Mouse (Mus musculus) liver (tissue): ENCODE data around the gene Clcnkb.

Source experiments
- DNase-seq: peaks from one replicate; pipeline ENCODE4 v3.0.0-alpha.2; 2020; ENCODE audit warnings: mixed read lengths

The Clcnkb gene

GRCm38 (mm10) chr4:141400171-141400570 lies 15.6 kb downstream of the Clcnkb start:
- no peak for DNase-seq

DNA sequence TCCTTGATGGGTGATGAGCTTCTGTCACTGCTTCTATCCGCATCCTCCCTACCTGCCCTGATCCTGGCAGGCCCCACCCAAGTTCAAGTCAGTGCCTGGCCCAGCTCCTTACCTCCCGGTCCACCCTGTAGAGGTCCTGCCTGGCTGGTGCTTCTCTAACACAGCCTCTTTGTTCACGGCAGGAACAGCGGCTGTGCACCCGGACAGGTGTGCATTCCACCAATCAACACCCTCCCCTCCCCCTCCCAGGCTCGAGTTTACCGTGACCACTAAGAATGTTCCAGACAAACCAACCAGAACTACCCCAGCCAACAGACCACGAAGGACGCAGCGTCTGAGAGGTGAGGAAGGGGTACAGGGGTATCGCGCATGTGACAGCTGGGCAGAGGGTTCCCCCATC lies 17.3 kb downstream of the Clcnkb start, which contains the start of gene Clcnka:
Clcnka (minus strand) TSS at position 180 of the 400 bp plus-strand sequence.
- no peak for DNase-seq

- no peak for DNase-seq
Observed at GRCm38 (mm10) chr4:141397861-141398260, 18.0 kb downstream of the Clcnkb start.

GRCm38 (mm10) chr4:141394751-141395150 lies 21.1 kb downstream of the Clcnkb start:
- peak; percentile 15 for DNase-seq

DNA sequence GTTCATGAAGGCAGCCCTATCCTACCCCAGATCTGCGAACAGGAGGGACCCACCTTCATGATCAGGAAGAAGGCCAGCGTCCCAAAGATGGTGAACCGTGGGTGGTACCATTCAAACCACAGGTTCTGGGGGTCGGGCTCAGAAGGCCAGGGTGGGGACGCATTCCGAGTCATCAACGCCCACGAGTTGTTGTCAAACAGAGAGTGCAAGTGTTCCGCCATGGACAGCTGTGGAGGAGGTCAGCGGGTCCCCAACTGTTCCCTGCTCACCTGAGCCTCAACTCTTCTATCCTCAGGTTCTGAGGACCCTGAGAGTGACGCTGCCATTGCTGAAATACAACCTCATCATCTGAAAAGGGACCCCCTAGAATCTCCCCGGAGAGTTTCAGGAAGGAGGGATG lies 24.5 kb downstream of the Clcnkb start:
- DNase-seq = no peak

DNA sequence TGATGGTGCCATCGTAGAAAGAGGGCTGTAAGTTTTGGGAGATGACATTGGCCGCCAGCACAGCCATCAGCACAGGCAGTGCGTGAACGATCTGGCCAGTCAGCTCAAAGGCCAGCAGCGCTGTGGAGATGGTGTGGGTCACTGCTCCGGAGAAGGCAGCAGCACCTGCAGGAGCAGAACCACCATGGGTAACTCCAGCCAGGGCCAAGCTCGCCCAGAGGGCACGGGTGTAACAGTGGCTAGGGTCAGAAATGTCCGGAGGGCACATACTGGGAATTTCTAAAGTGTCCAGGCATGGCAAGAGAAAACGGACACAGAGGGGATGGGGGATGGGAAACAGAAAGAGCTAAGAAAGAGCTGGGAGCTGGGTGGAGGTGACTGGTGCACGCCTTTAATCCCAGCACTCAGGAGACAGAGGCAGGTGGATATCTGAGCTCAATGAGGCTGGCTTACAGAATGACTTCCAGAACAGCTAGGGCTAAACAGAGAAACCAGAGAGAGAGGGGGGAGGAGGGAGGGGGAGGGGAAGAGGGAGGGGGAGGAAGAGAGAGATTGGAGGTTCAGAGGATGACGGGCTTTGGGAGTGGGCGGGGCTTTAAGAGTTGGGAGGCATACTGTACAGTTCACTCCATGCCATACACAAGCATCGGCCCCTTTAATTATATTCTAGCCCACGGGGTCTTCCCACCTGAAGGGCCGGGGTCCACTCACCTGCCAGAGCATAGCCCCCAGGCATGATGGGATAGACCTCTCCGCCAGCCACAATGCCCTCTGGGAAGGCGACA lies 26.3 kb downstream of the Clcnkb start:
- DNase-seq = no peak

DNA sequence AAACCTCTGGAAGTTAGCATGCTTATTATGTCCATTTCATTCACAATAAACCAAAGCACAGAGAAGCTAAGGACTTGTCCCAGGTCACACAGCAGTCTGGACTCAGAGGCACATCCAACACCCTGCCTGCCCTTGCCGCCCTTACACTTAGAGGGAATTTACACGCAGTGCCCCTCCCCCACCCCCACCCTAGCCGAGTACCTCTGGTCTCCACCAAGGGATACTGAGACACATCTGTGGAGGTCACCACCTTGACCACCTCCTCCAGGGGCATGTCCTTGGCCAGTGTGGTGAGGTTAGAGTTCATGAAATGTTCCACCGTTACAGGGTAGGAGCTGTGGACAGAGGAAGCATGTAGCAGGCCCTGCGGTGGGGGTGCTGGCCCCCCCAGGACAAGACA lies 27.9 kb downstream of the Clcnkb start:
- DNase-seq = no peak

DNA sequence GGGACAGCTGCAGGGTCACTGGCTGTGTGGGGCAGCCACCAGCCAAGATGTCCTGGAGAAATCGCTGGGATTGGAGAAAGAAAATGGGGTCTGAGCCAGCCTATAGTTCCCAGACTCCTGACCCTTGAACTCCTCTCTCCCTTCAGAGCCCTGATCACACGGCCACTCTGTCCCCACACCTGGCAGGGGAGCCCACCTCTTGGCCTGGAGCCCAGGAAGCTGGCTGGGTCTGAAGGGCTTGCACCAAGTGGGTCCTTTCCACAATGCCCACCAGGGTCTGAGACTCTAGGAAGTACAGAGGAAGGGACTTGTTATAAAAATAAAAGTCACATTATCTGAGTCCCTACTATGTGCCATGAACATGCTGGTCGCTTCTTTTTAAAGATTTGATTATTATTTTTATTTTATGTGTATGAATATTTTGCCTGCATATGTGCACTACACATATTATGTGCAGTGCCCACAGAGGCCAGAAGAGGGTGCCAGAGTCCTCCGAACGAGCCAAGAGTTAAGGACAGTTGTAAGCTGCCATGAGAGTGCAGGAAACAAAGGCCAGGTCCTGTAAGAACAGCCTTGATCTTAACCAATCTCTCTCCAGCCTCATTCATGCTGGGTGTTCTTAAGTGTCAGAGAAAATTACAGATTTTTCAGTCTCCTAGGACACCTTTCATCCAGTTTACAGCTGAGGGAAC lies 28.6 kb downstream of the Clcnkb start:
- DNase-seq = peak; percentile 74

- DNase-seq = no peak
Observed at GRCm38 (mm10) chr4:141386150-141386549, 29.7 kb downstream of the Clcnkb start.

DNA sequence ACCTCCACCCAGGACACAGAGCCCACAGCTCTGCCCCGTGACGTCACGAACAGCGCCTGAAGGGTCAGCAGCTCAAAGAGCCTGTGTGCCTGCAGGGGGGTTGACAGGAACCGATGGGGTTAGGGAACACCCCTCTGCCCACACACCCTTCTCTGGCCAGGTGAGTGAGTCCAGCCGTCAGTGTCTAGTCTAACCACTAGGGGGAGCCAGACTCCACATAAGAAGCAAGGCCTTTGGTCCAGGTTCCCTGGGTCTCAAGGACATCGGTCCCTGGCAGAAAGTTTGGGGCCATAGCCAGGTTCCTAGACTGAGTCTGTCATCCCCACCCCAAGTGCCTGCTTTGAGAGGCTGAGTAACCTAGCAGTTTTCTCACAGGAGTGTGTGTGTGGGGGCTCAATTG lies 30.5 kb downstream of the Clcnkb start:
- peak; percentile 66 for DNase-seq

DNA sequence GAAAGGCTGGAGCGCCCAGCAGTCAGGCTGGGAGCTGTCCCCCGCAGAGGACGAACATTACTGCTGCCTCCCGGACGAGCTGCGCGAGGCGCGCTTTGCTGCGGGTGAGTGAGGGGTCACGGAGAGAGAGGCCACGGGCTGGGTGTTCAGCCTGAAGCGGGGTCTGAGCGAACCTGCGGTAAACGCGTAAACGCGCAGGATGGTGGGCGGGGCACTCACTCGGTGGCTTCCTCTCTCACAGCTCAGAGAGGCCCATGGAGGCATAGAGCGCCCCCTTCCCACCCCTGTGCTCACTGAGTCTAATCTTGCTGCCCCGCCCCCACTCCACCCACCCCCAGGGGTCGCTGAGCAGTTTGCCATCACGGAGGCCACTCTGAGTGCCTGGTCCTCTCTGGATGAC lies 33.4 kb downstream of the Clcnkb start:
- DNase-seq = peak; percentile 40

- no peak for DNase-seq
Observed at GRCm38 (mm10) chr4:141379674-141380073, 36.1 kb downstream of the Clcnkb start.

- no peak for DNase-seq
Observed at GRCm38 (mm10) chr4:141372426-141372825, 43.4 kb downstream of the Clcnkb start.

GRCm38 (mm10) chr4:141367997-141368791 lies 47.6 kb downstream of the Clcnkb start, which contains the start of gene Fam131c:
Gene Fam131c, plus strand, starts transcription at chr4:141368220.
- peak; percentile 24 for DNase-seq

GRCm38 (mm10) chr4:141365876-141366275 lies 49.9 kb downstream of the Clcnkb start:
- no peak for DNase-seq

DNA sequence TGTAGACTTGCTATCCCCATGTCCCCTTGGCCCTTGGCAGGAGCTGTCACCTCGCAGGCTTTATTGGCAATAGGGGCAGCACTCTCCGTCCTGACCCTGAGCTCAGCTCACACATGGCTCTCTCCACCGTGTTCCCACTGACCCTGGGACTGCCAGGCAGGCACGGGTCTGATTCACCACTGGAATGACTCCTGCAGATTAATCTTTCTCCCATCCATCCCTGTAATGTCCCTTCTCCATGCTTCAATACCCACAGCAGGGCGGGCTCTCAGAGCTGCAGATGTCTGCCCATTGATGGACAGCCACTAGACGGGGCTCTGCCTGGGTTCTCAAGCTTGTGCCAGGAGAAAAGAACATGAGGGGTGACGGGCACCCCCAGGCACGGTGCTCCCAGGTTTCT lies 50.7 kb downstream of the Clcnkb start:
- no peak for DNase-seq

- DNase-seq = peak; percentile 78
Observed at GRCm38 (mm10) chr4:141362937-141363548, 52.8 kb downstream of the Clcnkb start.

DNA sequence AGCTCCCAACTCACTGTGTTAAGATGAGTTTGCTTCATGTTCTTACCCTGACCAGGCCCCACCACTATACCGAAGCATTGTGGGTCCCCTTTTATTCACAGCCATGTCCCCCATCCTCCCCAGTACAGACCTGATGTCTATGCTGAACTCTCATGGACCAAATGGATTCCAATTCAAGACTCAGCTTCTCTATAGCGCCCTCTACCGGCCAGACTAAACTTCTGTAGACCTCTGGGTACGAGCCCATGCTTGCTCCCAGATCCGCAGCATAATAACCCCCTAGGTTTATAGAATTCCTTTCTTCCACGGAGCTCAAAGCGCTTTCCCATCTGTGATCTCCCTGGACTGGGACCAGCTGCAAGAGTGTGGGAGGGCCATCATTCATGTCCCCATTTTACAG lies 55.0 kb downstream of the Clcnkb start:
- DNase-seq = peak; percentile 61

DNA sequence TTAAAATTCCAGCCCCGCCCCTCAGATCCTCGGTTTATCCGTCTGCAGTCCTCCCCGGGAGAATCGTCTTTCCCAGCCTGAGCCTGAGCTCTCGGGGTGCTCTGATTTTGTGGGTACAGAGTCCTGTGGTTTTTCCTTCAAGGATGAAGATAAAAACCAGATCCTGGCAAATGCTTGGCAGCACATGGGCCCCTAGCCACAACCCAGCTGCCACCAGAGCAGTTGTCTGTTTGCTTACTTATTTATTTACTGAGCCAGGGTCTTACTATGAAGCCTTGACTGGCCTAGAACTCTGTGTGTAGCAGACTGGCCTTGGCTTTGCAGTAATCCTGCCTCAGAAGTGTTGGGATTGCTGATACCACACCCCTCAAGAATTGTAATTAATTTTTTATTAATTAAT lies 56.6 kb downstream of the Clcnkb start:
- no peak for DNase-seq

DNA sequence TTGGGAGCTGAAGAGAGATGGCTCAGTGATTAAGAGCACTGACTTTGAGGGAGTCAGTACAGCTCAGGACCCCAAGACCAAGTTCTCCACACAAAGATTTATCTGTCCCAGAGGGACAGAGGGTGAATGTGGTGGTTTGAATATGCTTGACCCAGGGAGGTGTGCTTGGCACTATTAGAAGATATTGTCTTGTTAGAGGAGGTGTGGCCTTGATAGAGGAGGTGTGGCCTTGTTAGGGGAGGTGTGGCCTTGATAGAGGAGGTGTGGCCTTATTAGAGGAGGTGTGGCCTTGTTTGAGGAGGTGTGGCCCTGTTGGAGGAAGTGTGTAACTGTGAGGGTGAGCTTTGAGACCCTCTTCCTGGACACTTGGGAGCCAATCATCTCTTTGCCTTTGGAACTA lies 58.0 kb downstream of the Clcnkb start:
- DNase-seq = no peak
